Mouse (Mus musculus) lung, postnatal 4 days (tissue): Measurements from ENCODE around the gene Fgfr2.
"Not testable (repeated sequence)": the region's sequence is repeated elsewhere in the genome, so short reads cannot be mapped to it uniquely, and the experiment has no call there.

ENCODE experiments used
- DNase-seq, 2 experiments: peaks; one replicate each; pipeline ENCODE4 v3.0.0; 2021

Fgfr2 gene

GRCm38 (mm10) chr7:130174525-130174924 lies 2948.6 kb downstream of the Fgfr2 start:
- peak; percentile 58 to 75 for DNase-seq

DNA sequence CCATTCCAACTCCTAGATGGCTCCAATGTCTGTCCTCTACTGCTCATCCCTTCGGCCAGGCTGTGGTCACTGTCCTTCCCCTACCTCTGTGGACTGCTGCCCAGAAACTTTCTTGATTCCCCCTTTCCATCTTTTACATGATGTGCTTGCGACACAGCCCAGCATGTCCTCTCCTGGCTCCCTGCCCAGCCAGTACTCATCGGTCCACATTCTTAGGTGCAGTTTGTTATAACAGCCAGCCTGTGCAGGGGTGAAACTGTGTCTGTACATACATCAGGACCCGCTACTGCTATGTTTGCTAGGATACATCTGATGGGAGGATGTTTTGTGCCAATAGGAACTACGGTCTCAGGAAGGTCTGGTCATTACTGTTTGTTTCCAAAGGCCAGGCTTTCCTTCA lies 2949.2 kb downstream of the Fgfr2 start:
- DNase-seq: peak; percentile 50 to 64

DNA sequence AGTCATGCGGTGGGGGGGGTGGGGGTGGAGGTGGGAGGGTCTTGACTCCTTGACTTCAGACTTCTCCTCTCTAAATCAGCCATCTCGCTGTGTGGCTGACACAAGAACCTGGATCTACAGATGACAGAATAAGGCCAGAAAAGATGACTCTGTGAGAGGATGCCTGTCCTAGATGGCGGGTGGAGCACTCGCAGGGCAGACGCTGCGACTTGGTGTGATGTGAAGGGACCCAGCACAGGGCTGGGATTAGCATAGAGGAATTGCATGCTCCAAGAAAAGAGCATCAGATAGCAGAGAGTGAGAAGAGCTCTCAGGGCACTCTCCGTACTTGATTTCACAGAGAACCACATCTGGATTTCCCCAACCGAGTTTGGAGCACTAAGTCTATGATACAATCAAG lies 2953.0 kb downstream of the Fgfr2 start:
- no peak for DNase-seq

- DNase-seq: no peak
These were observed 2954.9 kb downstream of the Fgfr2 start for GRCm38 (mm10) chr7:130168296-130168695.

DNA sequence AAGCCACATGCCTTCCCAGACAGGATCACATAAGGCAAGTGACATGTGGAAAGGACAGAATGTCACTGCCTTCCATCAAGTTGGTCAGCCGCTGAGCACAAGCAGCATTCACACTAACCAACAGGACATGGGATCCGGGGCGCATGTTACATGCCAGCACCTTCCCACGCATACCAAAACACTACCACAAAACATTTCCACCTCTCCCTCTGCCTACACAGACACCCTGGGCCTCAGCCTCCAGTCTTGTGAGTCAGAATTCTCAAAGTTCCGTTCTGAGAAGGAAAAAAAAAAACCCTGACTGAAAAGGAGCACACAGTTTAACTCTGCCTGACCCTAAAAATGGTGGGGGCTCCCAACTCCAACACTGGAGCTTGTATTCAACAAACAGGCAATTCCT lies 2955.9 kb downstream of the Fgfr2 start:
- no peak for DNase-seq

GRCm38 (mm10) chr7:130166190-130166589 lies 2957.0 kb downstream of the Fgfr2 start:
- no peak for DNase-seq

- no peak for DNase-seq
These were observed 2957.7 kb downstream of the Fgfr2 start for GRCm38 (mm10) chr7:130165408-130165807.

- no peak for DNase-seq
These were observed 2960.4 kb downstream of the Fgfr2 start for GRCm38 (mm10) chr7:130162718-130163117.

DNA sequence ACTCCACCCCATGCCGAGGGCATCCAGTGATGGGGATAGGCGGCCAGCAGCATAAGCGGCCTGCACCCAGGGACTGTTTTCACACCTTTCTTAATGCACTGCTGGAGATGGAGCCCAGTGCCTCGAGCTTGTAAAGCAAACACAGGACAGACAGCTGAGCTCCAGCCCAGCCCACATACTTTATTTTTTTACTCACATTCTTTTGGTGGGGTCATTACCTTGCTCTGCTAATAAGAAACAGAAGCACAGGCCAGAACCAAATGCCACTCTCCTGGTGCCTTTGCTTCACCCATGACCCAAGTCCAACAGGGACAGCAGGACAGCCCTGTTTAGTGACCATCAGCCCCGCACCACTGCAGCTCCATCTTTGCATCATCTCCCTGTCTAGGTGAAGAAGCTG lies 2961.6 kb downstream of the Fgfr2 start:
- DNase-seq: no peak

DNA sequence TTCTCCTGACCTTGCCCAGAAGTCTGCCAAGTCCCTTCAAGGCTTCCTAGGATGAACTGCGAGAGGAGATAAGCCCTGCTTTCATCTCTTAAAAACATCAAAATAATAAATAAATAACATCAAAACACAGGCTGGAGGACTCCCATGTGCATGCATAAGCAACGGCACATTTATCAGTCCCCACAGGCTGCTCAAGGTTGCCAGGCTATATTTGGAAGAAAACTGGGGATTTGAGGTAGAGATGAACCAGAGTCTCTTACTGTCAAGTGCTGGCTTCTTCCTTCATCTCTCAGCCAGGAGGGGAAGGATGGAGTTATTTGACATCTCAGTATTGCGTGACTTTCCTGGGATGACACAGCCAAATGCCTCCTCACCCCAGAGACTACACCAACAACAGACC lies 2964.3 kb downstream of the Fgfr2 start:
- no peak for DNase-seq

- DNase-seq: no peak
These were observed 2969.7 kb downstream of the Fgfr2 start for GRCm38 (mm10) chr7:130153363-130153969.

GRCm38 (mm10) chr7:130148906-130149305 lies 2974.2 kb downstream of the Fgfr2 start:
- no peak for DNase-seq

DNA sequence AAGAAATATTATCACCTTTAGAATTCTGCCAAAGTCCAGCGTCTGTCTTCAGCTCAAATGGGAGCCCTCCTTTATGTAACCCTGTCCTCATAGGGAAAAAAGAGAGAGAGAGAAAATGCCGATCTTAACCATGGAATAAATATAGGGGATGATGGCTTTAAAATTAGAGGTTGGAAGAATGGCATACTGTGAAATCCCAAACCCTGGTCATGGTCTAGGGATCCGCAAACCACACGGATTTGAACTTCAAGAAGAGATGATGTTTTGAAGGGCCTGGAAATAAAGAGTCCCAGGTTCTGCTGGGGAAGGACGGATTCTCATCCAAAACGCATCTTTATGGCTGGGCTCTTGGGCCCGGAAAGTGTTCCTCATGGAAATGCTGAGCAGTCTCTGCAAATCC lies 2975.9 kb downstream of the Fgfr2 start:
- no peak for DNase-seq

- no peak for DNase-seq
These were observed 2977.9 kb downstream of the Fgfr2 start for GRCm38 (mm10) chr7:130145211-130145610.

DNA sequence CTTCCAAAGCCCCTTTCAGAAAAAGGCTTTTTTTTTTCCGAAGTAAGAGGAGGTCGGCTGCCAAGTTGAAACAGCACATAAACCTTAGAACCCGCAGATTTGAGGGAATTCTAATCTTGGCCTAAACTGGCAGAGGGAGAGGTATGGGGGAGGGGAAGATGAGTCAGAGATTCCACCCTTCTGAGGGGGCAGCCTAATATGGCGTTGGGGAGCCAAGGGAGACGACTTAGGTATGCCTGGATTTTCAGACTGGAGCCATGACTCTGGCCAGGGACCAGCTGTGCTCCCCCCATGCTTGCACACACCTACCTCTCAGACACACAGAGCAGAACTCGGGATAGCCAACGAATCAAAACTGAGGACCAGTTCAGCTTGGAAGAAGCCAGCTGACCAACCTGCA lies 2979.8 kb downstream of the Fgfr2 start:
- no peak for DNase-seq

DNA sequence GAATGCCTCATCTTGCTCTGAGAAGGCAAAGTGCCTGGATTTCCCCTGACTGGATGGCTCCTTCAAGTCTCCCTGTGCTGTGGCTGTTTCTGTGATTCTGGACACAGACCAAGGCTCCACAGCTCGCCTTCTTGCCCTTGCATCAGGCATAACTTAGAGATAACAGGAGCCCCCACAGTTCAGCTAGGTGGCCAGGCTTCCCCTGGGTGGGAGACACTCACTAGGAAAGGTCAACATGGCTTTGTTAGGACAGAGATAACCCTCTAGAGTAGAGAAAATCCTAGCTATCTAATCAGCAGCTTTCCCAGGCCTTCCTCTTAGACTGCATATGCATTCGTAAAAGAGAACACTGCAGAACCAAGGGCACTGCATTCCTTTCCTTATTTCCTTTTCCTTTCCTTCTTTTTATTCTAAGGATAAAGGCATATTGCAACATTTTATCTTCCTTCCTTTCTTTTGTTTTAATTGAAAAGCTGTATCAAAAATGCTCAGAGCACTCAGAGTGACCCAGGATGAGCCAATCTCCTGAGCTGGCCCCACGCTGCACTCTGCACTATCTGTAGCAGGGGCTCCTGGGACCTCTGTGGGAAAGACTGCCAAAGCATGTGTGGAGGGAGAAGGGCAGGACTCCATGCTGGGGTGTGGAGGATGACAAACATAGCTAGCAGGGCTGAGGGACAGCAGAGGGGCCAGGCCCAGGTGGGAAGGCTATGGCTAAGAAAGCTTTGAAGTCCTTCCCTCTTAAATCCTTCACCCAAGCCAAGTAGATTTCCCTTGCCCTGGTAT lies 2981.9 kb downstream of the Fgfr2 start:
- DNase-seq: no peak

GRCm38 (mm10) chr7:130134924-130135365 lies 2988.2 kb downstream of the Fgfr2 start:
- DNase-seq: no peak

DNA sequence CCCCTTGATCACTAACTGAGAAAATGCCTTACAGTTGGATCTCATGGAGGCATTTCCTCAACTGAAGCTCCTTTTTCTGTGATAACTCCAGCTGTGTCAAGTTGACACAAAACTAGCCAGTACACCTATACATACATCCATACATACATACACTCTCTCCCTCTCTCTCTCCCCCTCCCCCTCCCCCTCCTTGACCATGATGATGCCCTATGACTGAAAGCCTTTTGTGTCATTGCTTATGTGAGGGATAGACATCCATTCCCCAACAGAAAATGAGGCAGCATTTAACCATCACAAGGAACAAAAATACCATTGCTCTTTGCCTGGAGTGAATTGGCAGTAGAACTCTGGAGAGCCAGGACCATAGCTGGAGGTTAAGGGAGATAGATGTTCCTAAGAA lies 2988.7 kb downstream of the Fgfr2 start:
- DNase-seq: not testable (repeated sequence)

DNA sequence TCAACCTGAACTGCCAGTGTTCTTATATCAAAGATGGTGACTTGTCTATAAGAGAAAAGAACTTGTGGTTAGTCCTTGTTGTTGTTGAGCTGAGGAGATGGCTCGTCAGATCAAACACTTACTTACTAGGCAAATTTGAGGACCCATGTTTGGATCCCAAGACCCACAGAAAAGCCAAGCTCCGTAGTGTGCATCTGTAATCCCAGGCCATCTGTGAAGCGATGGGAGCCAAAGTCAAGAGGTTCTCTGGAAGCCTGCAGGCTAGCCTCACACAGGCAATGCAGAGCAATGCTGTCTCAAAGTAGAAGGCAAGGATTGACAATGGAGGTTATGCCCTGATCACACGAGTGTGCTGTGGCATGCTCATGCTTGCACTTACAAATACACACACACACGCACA lies 2992.9 kb downstream of the Fgfr2 start:
- no peak for DNase-seq

DNA sequence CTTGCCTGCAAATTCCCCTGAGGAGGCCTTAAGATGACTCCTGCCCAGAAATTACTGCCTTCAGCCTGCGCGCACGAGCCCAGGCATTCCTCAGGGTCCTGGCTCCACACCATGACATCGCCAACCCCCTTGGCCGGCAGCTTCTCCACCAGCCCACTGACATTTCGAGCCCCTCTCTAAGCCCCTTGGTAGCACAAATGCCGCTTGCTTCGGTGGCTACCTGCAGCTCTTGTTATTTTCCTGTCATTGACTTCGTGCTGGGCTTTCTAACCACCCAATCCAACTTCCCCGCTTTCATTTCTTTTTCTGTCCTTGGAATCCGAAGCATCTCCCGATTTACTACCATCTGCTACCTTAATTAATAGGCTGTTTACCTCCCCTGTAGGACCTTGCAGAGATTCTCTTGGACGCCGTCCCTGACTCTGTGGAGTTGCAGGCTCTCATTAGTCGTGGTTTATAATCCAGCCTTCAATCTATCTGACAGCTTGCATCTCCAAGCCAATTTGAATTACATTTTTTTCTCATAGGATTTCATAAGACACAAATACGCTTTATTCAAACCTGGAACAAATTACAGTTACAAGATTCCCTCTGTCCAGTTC lies 2993.7 kb downstream of the Fgfr2 start:
- DNase-seq: no peak

DNA sequence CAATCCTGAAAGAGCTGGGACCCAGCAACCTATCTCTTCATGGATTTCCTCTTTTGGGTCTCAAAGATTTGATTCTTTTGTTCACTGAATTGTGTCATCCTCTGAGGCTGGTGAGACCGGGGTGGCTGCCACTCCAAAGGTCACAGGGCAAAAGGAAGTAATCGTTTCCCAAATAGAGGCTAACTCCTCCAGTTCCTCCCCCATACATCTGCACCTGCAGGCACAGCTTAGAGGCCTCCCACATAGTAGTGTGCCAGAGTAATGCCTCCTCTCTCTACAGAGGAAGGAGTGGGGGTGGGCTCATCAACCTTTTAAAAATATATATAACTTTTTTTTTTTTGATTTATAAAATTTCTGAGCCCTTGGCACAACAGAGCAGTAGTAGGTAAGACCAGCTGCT lies 3001.6 kb downstream of the Fgfr2 start:
- no peak for DNase-seq

DNA sequence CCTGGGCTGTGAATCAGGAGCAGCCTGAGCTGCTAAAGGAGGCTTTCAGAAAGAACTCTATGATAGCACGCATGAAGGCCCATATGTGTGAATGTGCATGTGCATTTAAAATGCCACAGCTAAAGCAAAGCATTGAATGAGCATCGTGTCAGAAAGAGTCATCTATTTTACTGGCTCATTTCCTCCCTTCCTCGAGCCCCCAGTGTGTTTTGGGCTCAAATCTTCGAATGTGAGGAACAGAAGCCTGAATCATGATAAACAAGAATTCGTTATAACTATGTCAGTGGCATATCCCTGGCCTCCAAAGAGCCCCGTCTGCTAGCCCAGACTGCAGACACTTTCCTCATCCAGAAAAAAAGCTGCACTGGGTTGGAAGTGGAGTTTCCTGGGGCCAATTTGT lies 3003.7 kb downstream of the Fgfr2 start:
- DNase-seq: no peak

- no peak for DNase-seq
These were observed 3004.4 kb downstream of the Fgfr2 start for GRCm38 (mm10) chr7:130118726-130119125.

DNA sequence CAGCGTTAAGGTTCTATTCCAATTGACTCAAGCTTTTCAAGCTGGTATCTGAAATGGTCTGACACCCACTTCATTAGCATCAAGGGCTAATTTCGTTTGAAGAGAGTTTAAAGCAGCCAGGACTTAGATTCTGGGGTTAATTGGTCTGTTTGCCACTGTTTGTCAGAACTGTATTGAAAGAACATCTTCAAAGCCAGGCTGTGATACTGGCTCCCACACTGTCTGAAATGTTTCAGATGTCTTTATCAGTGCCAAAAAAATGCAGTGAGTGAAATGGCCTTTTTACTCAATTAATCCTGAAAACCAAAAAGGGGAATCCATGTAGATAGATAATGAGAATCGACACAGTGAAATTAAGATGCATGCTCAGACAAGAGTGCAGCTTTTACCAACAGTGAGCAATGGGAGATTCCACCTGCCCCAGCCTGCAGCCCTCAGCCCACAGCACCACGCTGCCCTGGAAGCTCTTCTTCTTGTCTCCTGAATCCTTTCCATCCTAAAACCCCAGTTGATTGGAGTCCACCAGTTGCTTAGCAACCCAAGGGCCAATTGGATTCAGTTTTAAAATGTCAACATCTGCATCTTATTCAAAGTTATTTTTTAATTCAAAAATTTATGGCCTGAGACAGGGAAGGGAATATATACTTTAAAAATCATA lies 3005.6 kb downstream of the Fgfr2 start:
- no peak for DNase-seq
